Mouse (Mus musculus) CH12.LX (cell line): ENCODE data around the gene Gpr137. TPM values are rescaled to one million over a fixed set of nuclear protein-coding genes. Genes with fewer than 3 reads are reported as not detected.
A peak's percentile ranks its signal among the peaks of the same experiment; 100 is the strongest.

Source experiments
- DNase-seq: peaks from one replicate; pipeline ENCODE4 v3.0.0-alpha.2; 2013; ENCODE audit errors: extremely low read depth
- H3K27ac ChIP-seq: 2 replicates; pipeline ENCODE4 v1.5.1; 2012; ENCODE audit warnings: low read depth, mild to moderate bottlenecking, control low read depth, moderate library complexity; ENCODE audit not compliant: insufficient read depth
- H3K27me3 ChIP-seq: replicated peaks from 2 replicates; pipeline ENCODE3; 2012; ENCODE audit warnings: inconsistent platforms
- H3K36me3 ChIP-seq, 2 experiments: replicated peaks in 1 of 2; 2 replicates each; pipeline versions ENCODE3 to v1.6.1; 2012; ENCODE audit warnings: inconsistent platforms in 1 of 2, low read length in 1 of 2, mild to moderate bottlenecking in 1 of 2, mixed read lengths in 1 of 2, moderate library complexity in 1 of 2; ENCODE audit not compliant: control insufficient read depth in 1 of 2, insufficient read depth in 1 of 2
- H3K4me1 ChIP-seq, 2 experiments: 2 replicates each; pipeline ENCODE4 v1.6.1; 2012; ENCODE audit warnings: inconsistent platforms in 1 of 2, moderate library complexity in 1 of 2; ENCODE audit not compliant: insufficient read depth in 2 of 2, control insufficient read depth in 1 of 2
- H3K4me2 ChIP-seq: 2 replicates; pipeline ENCODE4 v1.6.1; 2012; ENCODE audit warnings: low read depth, mild to moderate bottlenecking, control low read depth; ENCODE audit not compliant: poor library complexity, insufficient read depth, severe bottlenecking
- H3K4me3 ChIP-seq, 3 experiments: fragments of 150-350 bp in 1 of 3; sonication (generic) in 1 of 3; replicated peaks in 1 of 3; 2 replicates each; pipeline versions ENCODE3 to v1.5.1; 2011 to 2012; ENCODE audit warnings: low read depth in 2 of 3, low read length in 2 of 3, mild to moderate bottlenecking in 2 of 3, moderate library complexity in 2 of 3, control low read depth in 1 of 3, improper control_type of control experiment in 1 of 3, inconsistent platforms in 1 of 3, mixed read lengths in 1 of 3; ENCODE audit not compliant: poor library complexity in 1 of 3
- H3K79me2 ChIP-seq: replicated peaks from 2 replicates; pipeline ENCODE4 v1.6.1; 2012; ENCODE audit warnings: mild to moderate bottlenecking, moderate library complexity; ENCODE audit not compliant: control insufficient read depth, poor library complexity, insufficient read depth, severe bottlenecking; ENCODE audit errors: extremely low read depth
- H3K9ac ChIP-seq: 2 replicates; pipeline ENCODE4 v1.6.1; 2012; ENCODE audit warnings: low read depth, mild to moderate bottlenecking, control low read depth, moderate library complexity; ENCODE audit not compliant: insufficient read depth
- H3K9me3 ChIP-seq: replicated peaks from 2 replicates; pipeline ENCODE3; 2012; ENCODE audit warnings: low read length, inconsistent platforms, mixed read lengths
- CHD1 ChIP-seq: IDR thresholded peaks from 2 replicates; pipeline ENCODE4 v1.6.1; 2012; ENCODE audit warnings: low read depth, low read length, improper control_type of control experiment, inconsistent platforms
- CTCF ChIP-seq, 2 experiments: IDR thresholded peaks in 1 of 2; conservative IDR thresholded peaks in 1 of 2; 2 replicates each; pipeline ENCODE4 v1.5.1; 2011 to 2012; ENCODE audit warnings: low read depth in 2 of 2, low read length in 2 of 2, improper control_type of control experiment in 1 of 2, inconsistent platforms in 1 of 2, mild to moderate bottlenecking in 1 of 2, moderate library complexity in 1 of 2
- E2F4 ChIP-seq: IDR thresholded peaks from 2 replicates; pipeline ENCODE4 v1.6.1; 2011; ENCODE audit warnings: low read depth, low read length, improper control_type of control experiment; ENCODE audit not compliant: insufficient replicate concordance
- ELF1 ChIP-seq: IDR thresholded peaks from 2 replicates; pipeline ENCODE4 v1.6.1; 2014; ENCODE audit warnings: low read depth, mild to moderate bottlenecking, inconsistent platforms, low read length, improper control_type of control experiment
- EP300 ChIP-seq: IDR thresholded peaks from 2 replicates; pipeline ENCODE4 v1.6.1; 2011; ENCODE audit warnings: low read length, improper control_type of control experiment
- ETS1 ChIP-seq: conservative IDR thresholded peaks from 2 replicates; pipeline ENCODE4 v1.6.1; 2012; ENCODE audit warnings: low read depth, mild to moderate bottlenecking, inconsistent platforms, low read length, improper control_type of control experiment, moderate library complexity
- GABPA ChIP-seq: IDR thresholded peaks from 2 replicates; pipeline ENCODE4 v1.6.1; 2012; ENCODE audit warnings: low read depth, low read length, improper control_type of control experiment, inconsistent platforms; ENCODE audit not compliant: insufficient replicate concordance
- HCFC1 ChIP-seq: IDR thresholded peaks from 2 replicates; pipeline ENCODE4 v1.6.1; 2012; ENCODE audit warnings: low read depth, mild to moderate bottlenecking, inconsistent platforms, low read length, improper control_type of control experiment
- JUND ChIP-seq: conservative IDR thresholded peaks from 2 replicates; pipeline ENCODE4 v1.6.1; 2011; ENCODE audit warnings: low read depth, low read length, improper control_type of control experiment
- KAT2A ChIP-seq: IDR thresholded peaks from 2 replicates; pipeline ENCODE4 v1.6.1; 2012; ENCODE audit warnings: low read length, improper control_type of control experiment, inconsistent platforms; ENCODE audit not compliant: insufficient replicate concordance
- MAFK ChIP-seq: IDR thresholded peaks from 2 replicates; pipeline ENCODE4 v1.6.1; 2011; ENCODE audit warnings: low read length, improper control_type of control experiment; ENCODE audit not compliant: insufficient replicate concordance
- MAX ChIP-seq: IDR thresholded peaks from 2 replicates; pipeline ENCODE4 v1.6.1; 2011; ENCODE audit warnings: low read length, improper control_type of control experiment
- MEF2A ChIP-seq: IDR thresholded peaks from 2 replicates; pipeline ENCODE4 v1.6.1; 2014; ENCODE audit warnings: low read depth, mild to moderate bottlenecking, inconsistent platforms, low read length, improper control_type of control experiment, borderline replicate concordance
- MXI1 ChIP-seq: IDR thresholded peaks from 2 replicates; pipeline ENCODE4 v1.6.1; 2011; ENCODE audit warnings: mild to moderate bottlenecking, low read depth, low read length, improper control_type of control experiment
- MYC ChIP-seq: IDR thresholded peaks from 2 replicates; pipeline ENCODE4 v1.6.1; 2011; ENCODE audit warnings: low read depth, mild to moderate bottlenecking, improper control_type of control experiment, low read length
- NELFE ChIP-seq: IDR thresholded peaks from 2 replicates; pipeline ENCODE4 v1.6.1; 2011; ENCODE audit warnings: low read depth, low read length, improper control_type of control experiment
- NRF1 ChIP-seq: IDR thresholded peaks from 2 replicates; pipeline ENCODE4 v1.6.1; 2014; ENCODE audit warnings: low read depth, mild to moderate bottlenecking, inconsistent platforms, low read length, improper control_type of control experiment, moderate library complexity
- PAX5 ChIP-seq: IDR thresholded peaks from 2 replicates; pipeline ENCODE4 v1.6.1; 2012; ENCODE audit warnings: low read length, inconsistent platforms, mixed read lengths
- POLR2AphosphoS2 ChIP-seq: IDR thresholded peaks from 2 replicates; pipeline ENCODE4 v1.6.1; 2011; ENCODE audit warnings: low read depth, low read length, improper control_type of control experiment
- RAD21 ChIP-seq: IDR thresholded peaks from 2 replicates; pipeline ENCODE4 v1.6.1; 2011; ENCODE audit warnings: low read depth, mild to moderate bottlenecking, low read length, improper control_type of control experiment, moderate library complexity
- RCOR1 ChIP-seq: conservative IDR thresholded peaks from 2 replicates; pipeline ENCODE4 v1.6.1; 2012; ENCODE audit warnings: low read depth, mild to moderate bottlenecking, inconsistent platforms, low read length, improper control_type of control experiment
- SMC3 ChIP-seq: IDR thresholded peaks from 2 replicates; pipeline ENCODE4 v1.6.1; 2011; ENCODE audit warnings: low read depth, low read length, improper control_type of control experiment
- TBP ChIP-seq: conservative IDR thresholded peaks from 2 replicates; pipeline ENCODE4 v1.6.1; 2011; ENCODE audit warnings: low read depth, low read length, improper control_type of control experiment
- TCF12 ChIP-seq: IDR thresholded peaks from 2 replicates; pipeline ENCODE4 v1.6.1; 2014; ENCODE audit warnings: low read depth, mild to moderate bottlenecking, inconsistent platforms, low read length, improper control_type of control experiment
- USF1 ChIP-seq: IDR thresholded peaks from 2 replicates; pipeline ENCODE4 v1.6.1; 2014; ENCODE audit warnings: low read depth, mild to moderate bottlenecking, inconsistent platforms, low read length, improper control_type of control experiment
- USF2 ChIP-seq: conservative IDR thresholded peaks from 2 replicates; pipeline ENCODE4 v1.6.1; 2011; ENCODE audit warnings: low read depth, low read length, improper control_type of control experiment
- ZC3H11A ChIP-seq: IDR thresholded peaks from 2 replicates; pipeline ENCODE4 v1.6.1; 2012; ENCODE audit warnings: low read depth, mild to moderate bottlenecking, inconsistent platforms, low read length, improper control_type of control experiment
- ZKSCAN1 ChIP-seq: IDR thresholded peaks from 2 replicates; pipeline ENCODE4 v1.6.1; 2012; ENCODE audit warnings: low read depth, inconsistent platforms, low read length, improper control_type of control experiment, borderline replicate concordance
- ZMIZ1 ChIP-seq: IDR thresholded peaks from 2 replicates; pipeline ENCODE4 v1.6.1; 2012; ENCODE audit warnings: low read depth, mild to moderate bottlenecking, inconsistent platforms, low read length, improper control_type of control experiment
- ZNF384 ChIP-seq: IDR thresholded peaks from 2 replicates; pipeline ENCODE4 v1.6.1; 2012; ENCODE audit warnings: low read depth, low read length, improper control_type of control experiment, inconsistent platforms
- dilution Hi-C: fragments of 300-500 bp; cut with MboI; formaldehyde crosslinking; loops from 2 replicates; pipeline ENCODE4 v1.14.3; 2020; ENCODE audit warnings: low sequenced_read_pairs; ENCODE audit not compliant: extremely low pct_unique_long_range_greater_than_20kb, extremely low pct_ligation_motif_present
- in situ Hi-C: fragments of 300-500 bp; cut with MboI; formaldehyde crosslinking; loops from 3 replicates; pipeline ENCODE4 v1.14.3; 2019; ENCODE audit warnings: low sequenced_read_pairs, low pct_ligation_motif_present, low pct_unique_long_range_greater_than_20kb, mixed read lengths
- polyA plus RNA-seq: library from polyadenylated mRNA; unstranded; fragments of >175 nt; gene quantifications from 2 replicates; pipeline ENCODE4 v1.2.1, GENCODE M21; 2012; ENCODE audit warnings: low read depth; ENCODE audit not compliant: insufficient read length
- total RNA-seq, 2 experiments: library from RNA; depleted of rRNA; stranded (reverse); fragments of 300-350 nt in 1 of 2; fragments of >200 nt in 1 of 2; gene quantifications; 2 replicates each; pipeline ENCODE4 v1.2.3; 2012 to 2014

The Gpr137 gene
- total and polyA plus RNA-seq, 3 experiments = 8.8 to 18.1 (median 14.4) TPM

- H3K27ac ChIP-seq = no peak within 1 kb of the TSS
- H3K4me1 ChIP-seq = peaks cover 6 to 20% of the 10 kb centered on the region in 2 experiments
- peak within 1 kb of the TSS; percentile 58 for H3K4me2 ChIP-seq
- TF ChIP-seq POLR2AphosphoS2 = no peak
- no peak for TF ChIP-seq MAX
- no peak for TF ChIP-seq ELF1
- TF ChIP-seq NRF1 = no peak
- no peak for TF ChIP-seq ZC3H11A
- TF ChIP-seq GABPA = no peak
- TF ChIP-seq ZNF384 = no peak
- dilution Hi-C loops = no loop called here
- H3K27me3 ChIP-seq = peaks cover 3% of the 10 kb centered on the region
- peaks cover 0 to under 1% of the 10 kb centered on the region in 2 experiments for H3K36me3 ChIP-seq
- no peak within 1 kb of the TSS for H3K4me3 ChIP-seq
- H3K9ac ChIP-seq = no peak within 1 kb of the TSS
- no peak for DNase-seq
- H3K9me3 ChIP-seq = no peaks in the 10 kb centered on the region
- in situ Hi-C loops = no loop called here
- 0 out of 2 replicates have a peak, but pooled peaks cover 3% of the 10 kb centered on the region for H3K79me2 ChIP-seq
Observed at GRCm38 (mm10) chr19:6925307-6925573, 17.0 kb downstream of the Gpr137 start, which contains the start of gene Catsperz. Gene Catsperz, minus strand, starts transcription at chr19:6925380.

- Histone ChIP-seq H3K4me2 (peak overlapping the region; percentile 58), H3K9ac (no peak overlapping the region), H3K79me2 (0 out of 2 replicates have a peak, but pooled peaks cover 3% of the 10 kb centered on the region), H3K4me1 (peaks cover 11 to 26% of the 10 kb centered on the region in 2 experiments), H3K9me3 (no peaks in the 10 kb centered on the region), H3K27ac (no peak overlapping the region), H3K4me3 (no peak overlapping the region), H3K36me3 (peaks cover 0 to 6% of the 10 kb centered on the region in 2 experiments), H3K27me3 (peaks cover 3% of the 10 kb centered on the region)
- dilution Hi-C loops = no loop called here
- in situ Hi-C loops = loop anchor here (5.0 kb wide), 1 partner anchor 52 kb away; no protein-coding TSS in a partner anchor
- peak; percentile 61 for DNase-seq
- TF ChIP-seq USF2 (no peak), JUND (no peak), MXI1 (no peak), EP300 (no peak), CHD1 (no peak), RCOR1 (no peak), USF1 (no peak), ZKSCAN1 (no peak), HCFC1 (no peak), MAFK (no peak), E2F4 (no peak), KAT2A (no peak), NRF1 (no peak), ZMIZ1 (no peak), MAX (no peak), SMC3 (peak; percentile 58), PAX5 (no peak), TCF12 (0 out of 2 replicates have a peak, but pooled peaks have one; percentile 15), ZNF384 (no peak), RAD21 (peak; percentile 83), CTCF (conservative IDR thresholded peaks at IDR 0.05 in 1 of 2, IDR thresholded peaks at IDR 0.05 in 1 of 2; ENCODE audit: low read depth in 2 of 2, low read length in 2 of 2) (peak in 1 of 2 experiments; percentile 84; a peak in 3 of 4 replicates), POLR2AphosphoS2 (no peak), NELFE (no peak), MEF2A (no peak), ZC3H11A (no peak), ETS1 (no peak), MYC (no peak), TBP (no peak)
Observed at GRCm38 (mm10) chr19:6924461-6925306, 17.6 kb downstream of the Gpr137 start.
